7 mouse cellular contexts compared by ENCODE assay signal in genomic region chrX:101384439-101385137, GRCm38 (mm10). TPM values are rescaled to one million over a fixed set of nuclear protein-coding genes. Genes with fewer than 3 reads are reported as not detected.
DNase-seq lines count a peak whose midpoint lies in the region; ATAC-seq and TF ChIP-seq lines count a peak whose summit lies in the region.

No protein-coding gene starts in this region.

- no peak for DNase-seq in liver, adult 2 months (ENCODE audit: extremely low read depth, low read depth, low spot score)
- DNase-seq in liver = no peak
- DNase-seq in cerebellum, postnatal 36 days = peak; percentile 34 to 35
- DNase-seq in hindbrain, embryonic 14.5 days (ENCODE audit: low spot score) = no peak
- DNase-seq in kidney, adult 9 months = no peak
- DNase-seq in thymus, postnatal 0 days (ENCODE audit: low spot score) = no peak

- no peak for TF ChIP-seq CTCF in liver, adult 2 months (IDR thresholded peaks at IDR 0.05; ENCODE audit: low read depth, low read length)
- no peak for TF ChIP-seq CTCF in olfactory bulb, adult 2 months (IDR thresholded peaks at IDR 0.05; ENCODE audit: insufficient read depth, low read depth, low read length)

- peak overlapping the region; percentile 26; the same call in 1 of the 2 replicates for H3K9ac ChIP-seq in liver, adult 2 months (ENCODE audit: low read depth, low read length)
- H3K9ac ChIP-seq in hindbrain, embryonic 14.5 days = peak overlapping the region; percentile 54; the same call in 1 of the 2 replicates

- no peak overlapping the region for H3K4me3 ChIP-seq in liver, adult 2 months (ENCODE audit: insufficient read depth, low read depth, low read length)
- peak overlapping the region; percentile 27 for H3K4me3 ChIP-seq in hindbrain, embryonic 14.5 days (replicated peaks; ENCODE audit: low read length)
- H3K4me3 ChIP-seq in olfactory bulb, adult 2 months (ENCODE audit: insufficient read depth, low read depth, low read length) = peak overlapping the region; percentile 55

- peaks cover 15% of the 10 kb centered on the region; the same call in 1 of the 2 replicates for H3K4me1 ChIP-seq in liver, adult 2 months (ENCODE audit: control insufficient read depth, insufficient read depth, low read length)
- peaks cover 4% of the 10 kb centered on the region; the same call in 1 of the 2 replicates for H3K4me1 ChIP-seq in hindbrain, embryonic 14.5 days (replicated peaks; ENCODE audit: control insufficient read depth, insufficient read depth, low read length)
- H3K4me1 ChIP-seq in olfactory bulb, adult 2 months (ENCODE audit: control insufficient read depth, insufficient read depth, low read length) = peaks cover 19% of the 10 kb centered on the region

- TF ChIP-seq POLR2A in liver, adult 2 months (IDR thresholded peaks at IDR 0.05; ENCODE audit: extremely low read depth, insufficient read depth, low read length) = no peak
- TF ChIP-seq POLR2A in olfactory bulb, adult 2 months (IDR thresholded peaks at IDR 0.05; ENCODE audit: insufficient read depth, low read depth, low read length) = no peak

- ATAC-seq in hindbrain, embryonic 14.5 days (ENCODE audit: low FRiP score) = peak; percentile 78

- WGBS in liver, adult 2 months = 32% methylated on average over 32 of the region's 32 CpGs
- WGBS in hindbrain, embryonic 14.5 days = 16% methylated on average over 32 of the region's 32 CpGs
- WGBS in olfactory bulb, adult 2 months = 26% methylated on average over 32 of the region's 32 CpGs

- no peaks in the 10 kb centered on the region for H3K27me3 ChIP-seq in liver, adult 2 months (ENCODE audit: control insufficient read depth, insufficient read depth, low read length)
- peaks cover 21% of the 10 kb centered on the region for H3K27me3 ChIP-seq in hindbrain, embryonic 14.5 days (ENCODE audit: control insufficient read depth, insufficient read depth, low read length)

- peak overlapping the region; percentile 50 for H3K4me2 ChIP-seq in hindbrain, embryonic 14.5 days (replicated peaks)

- H3K9me3 ChIP-seq in hindbrain, embryonic 14.5 days (ENCODE audit: control insufficient read depth, low read length) = no peaks in the 10 kb centered on the region

- 0 out of 2 replicates have a peak, but pooled peaks cover 4% of the 10 kb centered on the region for H3K79me2 ChIP-seq in liver, adult 2 months (ENCODE audit: control insufficient read depth, insufficient read depth, low read length)

- H3K27ac ChIP-seq in liver, adult 2 months (replicated peaks; ENCODE audit: insufficient read depth, low read depth, low read length) = no peak overlapping the region
- no peak overlapping the region for H3K27ac ChIP-seq in hindbrain, embryonic 14.5 days
- peak overlapping the region; percentile 37; the same call in 1 of the 2 replicates for H3K27ac ChIP-seq in olfactory bulb, adult 2 months (ENCODE audit: insufficient read depth, low read depth, low read length)

- peaks cover 11% of the 10 kb centered on the region for H3K36me3 ChIP-seq in liver, adult 2 months (ENCODE audit: control insufficient read depth, insufficient read depth, low read length)
- H3K36me3 ChIP-seq in hindbrain, embryonic 14.5 days (replicated peaks; ENCODE audit: control insufficient read depth, insufficient read depth) = no peaks in the 10 kb centered on the region

RNA-seq across cellular contexts. Expression of gene Gjb1, which starts 8.4 kb away (rescaled TPM):
- total RNA-seq in liver, adult 2 months (2014; rRNA removed) = 656 and 716 TPM in 2 replicates
- polyA plus RNA-seq in liver, adult 2 months (2012; rRNA removed) = 1,676 and 1,804 TPM in 2 replicates
- polyA plus RNA-seq in hindbrain, embryonic 14.5 days (2014; fragmentation: Nextera tagmentation; extraction: Ambion mirVana) = 0.96 and 1.3 TPM in 2 replicates
- polyA plus RNA-seq in olfactory bulb, adult 2 months (2012; ENCODE audit: insufficient read depth, insufficient read length, low replicate concordance, missing spikeins) = not detected in 2 replicates
- polyA plus RNA-seq in thymus, postnatal 0 days (2015; fragmentation: Nextera tagmentation; extraction: Ambion mirVana) = 0.09 TPM in 1 of 2 replicates, not detected in the other

RNA-seq across cellular contexts. Expression of gene Zmym3, which starts 36.1 kb away (rescaled TPM):
- 6.8 and 8.5 TPM in 2 replicates for total RNA-seq in liver, adult 2 months (2014; rRNA removed)
- 7.0 and 9.1 TPM in 2 replicates for polyA plus RNA-seq in liver, adult 2 months (2012; rRNA removed)
- 66.6 and 72.7 TPM in 2 replicates for polyA plus RNA-seq in hindbrain, embryonic 14.5 days (2014; fragmentation: Nextera tagmentation; extraction: Ambion mirVana)
- not detected in 2 replicates for polyA plus RNA-seq in olfactory bulb, adult 2 months (2012; ENCODE audit: insufficient read depth, insufficient read length, low replicate concordance, missing spikeins)
- polyA plus RNA-seq in thymus, postnatal 0 days (2015; fragmentation: Nextera tagmentation; extraction: Ambion mirVana) = 23.9 and 26.8 TPM in 2 replicates

RNA-seq across cellular contexts. Expression of gene Nono, which starts 44.5 kb away (rescaled TPM):
- 76.9 and 83.3 TPM in 2 replicates for total RNA-seq in liver, adult 2 months (2014; rRNA removed)
- polyA plus RNA-seq in liver, adult 2 months (2012; rRNA removed) = 36.5 and 38.4 TPM in 2 replicates
- 256 and 283 TPM in 2 replicates for polyA plus RNA-seq in hindbrain, embryonic 14.5 days (2014; fragmentation: Nextera tagmentation; extraction: Ambion mirVana)
- 352 TPM in 1 of 2 replicates, not detected in the other for polyA plus RNA-seq in olfactory bulb, adult 2 months (2012; ENCODE audit: insufficient read depth, insufficient read length, low replicate concordance, missing spikeins)
- 313 and 367 TPM in 2 replicates for polyA plus RNA-seq in thymus, postnatal 0 days (2015; fragmentation: Nextera tagmentation; extraction: Ambion mirVana)

Comparison
In these comparisons a context has a peak if more than half of its experiments do, and no peak if none do; other contexts are left out.
1. DNase-seq: peak in cerebellum, postnatal 36 days (2 of 2); none in liver, adult 2 months (single experiment), liver (single experiment), hindbrain, embryonic 14.5 days (single experiment), kidney, adult 9 months (single experiment) and thymus, postnatal 0 days (single experiment).
2. RNA of gene Gjb1, which starts 8.4 kb away (polyA plus RNA-seq): 1,676 to 1,804 TPM in liver, adult 2 months; 0.96 to 1.3 TPM in hindbrain, embryonic 14.5 days, 0.09 TPM in thymus, postnatal 0 days and not detected in olfactory bulb, adult 2 months; every median in the first group is over 100 times any median in the second.